Mouse (Mus musculus) limb, embryonic 10.5 days (tissue): Measurements from ENCODE around the gene Kif26b. TPM values are rescaled to one million over a fixed set of nuclear protein-coding genes. Genes with fewer than 3 reads are reported as not detected.

Source experiments
- DNase-seq: peaks from one replicate; pipeline ENCODE4 v3.0.0-alpha.2; 2017; ENCODE audit warnings: low spot score
- H3K27ac ChIP-seq: fragments of 300-500 bp; sonication (generic); 2 replicates; pipeline ENCODE4 v1.5.1; 2016; ENCODE audit warnings: mild to moderate bottlenecking
- H3K27me3 ChIP-seq: fragments of 300-500 bp; sonication (generic); 2 replicates; pipeline ENCODE4 v1.6.1; 2016; ENCODE audit warnings: low read depth, mild to moderate bottlenecking; ENCODE audit not compliant: poor library complexity, severe bottlenecking
- H3K36me3 ChIP-seq: fragments of 300-500 bp; sonication (generic); 2 replicates; pipeline ENCODE4 v1.6.1; 2016; ENCODE audit warnings: mild to moderate bottlenecking, moderate library complexity
- H3K4me1 ChIP-seq: fragments of 300-500 bp; sonication (generic); 2 replicates; pipeline ENCODE4 v1.6.1; 2016
- H3K4me3 ChIP-seq: fragments of 300-500 bp; sonication (generic); 2 replicates; pipeline ENCODE4 v1.5.1; 2016; ENCODE audit warnings: mild to moderate bottlenecking, moderate library complexity
- H3K9me3 ChIP-seq: fragments of 300-500 bp; sonication (generic); replicated peaks from 2 replicates; pipeline ENCODE4 v1.6.1; 2016; ENCODE audit warnings: mild to moderate bottlenecking
- WGBS: fragments of 180-500 bp; shearing (Covaris S2); methylation state at CpG from one replicate; pipeline ENCODE4 v1.1.7; 2016; 5-methylcytosine and 5-hydroxymethylcytosine counted together
- polyA plus RNA-seq: library from polyadenylated mRNA; unstranded; fragments of >200 nt; fragmentation: Nextera tagmentation; extraction: Ambion mirVana; gene quantifications from 2 replicates; pipeline ENCODE4 v1.2.1, GENCODE M21; 2016

Gene Kif26b
- polyA plus RNA-seq: 18.4 and 24.8 TPM in 2 replicates

DNA sequence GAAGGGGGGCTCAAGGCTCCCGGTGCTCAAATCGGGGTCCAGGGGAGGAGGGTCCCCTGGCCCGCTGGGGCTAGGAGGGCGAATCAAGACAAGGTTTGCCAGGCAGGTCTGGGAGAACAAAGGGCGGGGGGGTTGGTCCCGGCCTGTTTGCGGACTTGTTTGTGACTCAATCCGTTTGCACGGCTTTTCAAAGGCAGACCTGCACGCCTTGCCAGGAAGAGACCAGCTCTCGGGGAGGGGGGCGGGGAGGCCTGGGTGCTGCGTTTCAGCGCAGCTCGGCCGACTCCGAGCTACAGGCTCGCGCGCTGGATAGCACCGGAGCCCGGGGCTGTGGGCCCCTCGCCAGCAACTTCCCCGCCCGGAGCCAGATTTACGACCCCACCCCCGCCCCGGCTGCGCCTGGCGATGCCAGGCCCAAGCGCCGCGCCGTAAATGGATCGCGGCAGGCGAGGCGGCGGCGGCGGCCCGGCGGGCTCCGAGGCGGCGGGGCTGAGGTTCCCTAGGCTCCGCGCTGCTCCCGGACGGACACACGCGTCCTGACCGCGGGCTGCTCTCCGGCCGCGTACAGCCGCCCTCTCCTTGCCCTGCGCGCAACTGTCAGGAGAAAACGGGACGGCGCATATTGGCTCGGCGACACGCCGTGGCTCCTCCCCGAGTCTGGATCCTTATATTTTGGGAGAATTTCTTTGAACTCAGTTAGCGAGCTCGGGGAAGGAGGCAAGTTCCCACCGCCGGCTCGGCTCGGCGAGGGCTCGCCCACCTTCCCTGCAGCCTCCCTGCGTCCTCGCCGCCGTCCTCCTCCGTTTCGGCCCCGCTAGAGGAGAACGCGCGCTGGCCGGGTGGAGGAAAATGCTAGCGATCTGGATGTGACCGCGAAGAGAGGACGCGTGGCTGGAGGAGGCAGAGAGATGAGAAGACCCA is at the start of gene Kif26b:
Gene Kif26b, plus strand, starts transcription at position 695 of the 921 bp plus-strand sequence.
- peaks cover 55% of the 10 kb centered on the region for H3K4me1 ChIP-seq
- peak within 1 kb of the TSS; percentile 96 for H3K27ac ChIP-seq
- H3K4me3 ChIP-seq: peak within 1 kb of the TSS; percentile 90
- WGBS: under 1% methylated on average over 92 of the region's 92 CpGs
- H3K36me3 ChIP-seq: peaks cover 15% of the 10 kb centered on the region
- no peaks in the 10 kb centered on the region for H3K27me3 ChIP-seq
- DNase-seq: peak; percentile 84
- no peaks in the 10 kb centered on the region for H3K9me3 ChIP-seq

DNA sequence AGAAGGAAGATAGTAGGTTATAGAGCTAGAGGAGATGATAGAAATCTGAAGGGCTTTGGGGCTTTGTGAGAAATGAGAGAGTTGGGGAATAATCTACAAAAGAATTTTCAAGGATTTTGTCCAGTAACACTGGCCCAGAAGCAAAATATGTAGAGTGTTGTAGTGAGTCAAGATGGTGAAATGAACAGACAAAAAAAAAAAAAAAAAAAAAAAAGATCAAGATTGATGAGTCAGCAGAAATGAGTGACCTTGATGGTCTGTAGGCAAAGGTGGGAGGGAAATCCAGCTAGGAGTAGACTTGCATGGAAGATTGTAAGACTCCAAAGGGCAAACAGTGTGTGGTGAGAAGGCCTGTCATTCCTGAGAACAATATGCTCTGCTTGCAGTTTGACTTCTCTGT is 45.1 kb upstream of the Kif26b start:
- Histone ChIP-seq H3K27ac (no peak overlapping the region), H3K9me3 (no peaks in the 10 kb centered on the region), H3K27me3 (no peaks in the 10 kb centered on the region), H3K36me3 (no peaks in the 10 kb centered on the region), H3K4me1 (peaks cover 3% of the 10 kb centered on the region; the same call in 1 of the 2 replicates), H3K4me3 (no peak overlapping the region)
- no peak for DNase-seq

DNA sequence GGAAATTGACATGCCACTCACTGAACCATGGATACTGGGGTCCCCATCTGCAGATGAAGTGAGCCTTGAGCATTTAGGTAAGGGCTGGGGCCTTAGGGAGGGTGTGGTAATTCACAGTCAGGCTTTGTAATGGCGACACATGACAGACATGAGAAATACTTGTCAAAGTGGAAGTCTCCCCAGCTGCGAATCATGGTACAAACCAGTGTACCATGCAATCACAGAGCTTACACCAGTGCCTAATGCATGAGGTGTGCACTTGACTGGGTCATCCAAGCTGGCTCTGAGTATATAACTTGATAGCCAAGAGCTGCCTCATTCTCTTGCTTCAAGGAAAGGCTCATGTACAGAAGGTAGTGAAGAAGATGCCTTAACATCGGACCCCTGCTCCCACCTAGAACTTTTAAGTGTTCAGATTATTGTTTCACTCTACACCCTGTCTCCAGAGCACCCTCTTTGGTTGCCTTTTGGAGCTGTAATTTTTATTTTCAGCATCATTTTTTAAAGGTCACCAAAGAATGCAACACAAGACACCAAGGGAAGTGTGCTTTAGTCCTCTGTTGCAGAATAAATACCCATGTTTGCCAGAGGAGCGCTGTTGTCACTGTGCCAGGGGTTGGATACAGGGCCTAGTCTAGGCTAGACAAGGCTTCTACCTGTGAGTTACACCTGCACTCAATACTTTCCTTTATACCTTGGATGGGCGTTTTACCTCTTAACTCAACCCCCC is 43.6 kb upstream of the Kif26b start:
- no peaks in the 10 kb centered on the region for H3K9me3 ChIP-seq
- DNase-seq: no peak
- H3K36me3 ChIP-seq: no peaks in the 10 kb centered on the region
- no peak overlapping the region for H3K27ac ChIP-seq
- H3K4me3 ChIP-seq: no peak overlapping the region
- peaks cover 9% of the 10 kb centered on the region for H3K4me1 ChIP-seq
- 86% methylated on average over 5 of the region's 5 CpGs for WGBS
- no peaks in the 10 kb centered on the region for H3K27me3 ChIP-seq

DNA sequence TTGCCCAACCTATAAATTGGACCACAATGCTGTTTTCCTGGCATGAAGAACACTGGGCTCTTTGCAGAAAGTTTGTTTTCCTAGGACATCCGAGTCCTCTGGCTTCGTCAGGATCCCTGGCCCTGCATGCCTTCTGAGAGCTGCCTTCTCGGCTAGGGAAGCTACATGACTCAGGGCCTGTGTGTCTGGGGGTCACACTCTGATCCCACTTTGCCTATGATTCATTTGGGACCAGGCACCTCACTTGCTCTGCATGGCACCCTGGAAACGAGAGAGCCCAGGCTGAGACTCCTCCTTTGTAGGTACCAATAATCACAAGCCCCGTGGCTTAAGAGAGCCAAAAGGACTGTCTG is 43.1 kb upstream of the Kif26b start:
- Histone ChIP-seq H3K36me3 (no peaks in the 10 kb centered on the region), H3K27ac (no peak overlapping the region), H3K4me3 (no peak overlapping the region), H3K9me3 (no peaks in the 10 kb centered on the region), H3K4me1 (peaks cover 9% of the 10 kb centered on the region), H3K27me3 (no peaks in the 10 kb centered on the region)
- no peak for DNase-seq
- WGBS: 77% methylated on average over 5 of the region's 5 CpGs

DNA sequence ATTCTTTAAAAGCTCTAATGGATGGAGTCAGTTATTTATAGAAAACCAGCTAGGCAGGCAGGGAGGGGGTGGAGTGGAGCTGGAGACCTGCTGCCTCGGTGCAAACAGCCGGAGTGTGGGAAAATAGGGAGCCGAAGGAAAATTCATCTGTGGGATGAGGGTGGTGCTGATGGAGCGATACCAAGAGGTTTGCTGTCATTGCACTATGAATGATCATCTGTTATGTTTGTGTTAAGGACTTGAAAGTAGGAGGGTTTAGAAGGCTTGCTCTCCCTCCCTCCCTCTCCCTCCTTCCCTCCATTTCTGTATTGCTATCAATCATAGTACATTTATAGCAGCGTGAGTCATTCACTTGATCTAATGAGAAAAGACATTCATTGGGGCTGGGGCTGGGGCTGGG is 42.1 kb upstream of the Kif26b start:
- H3K27me3 ChIP-seq: no peaks in the 10 kb centered on the region
- WGBS: 88% methylated on average over 5 of the region's 5 CpGs
- H3K9me3 ChIP-seq: no peaks in the 10 kb centered on the region
- no peak for DNase-seq
- H3K27ac ChIP-seq: no peak overlapping the region
- peaks cover 9% of the 10 kb centered on the region for H3K4me1 ChIP-seq
- H3K36me3 ChIP-seq: no peaks in the 10 kb centered on the region
- H3K4me3 ChIP-seq: no peak overlapping the region

DNA sequence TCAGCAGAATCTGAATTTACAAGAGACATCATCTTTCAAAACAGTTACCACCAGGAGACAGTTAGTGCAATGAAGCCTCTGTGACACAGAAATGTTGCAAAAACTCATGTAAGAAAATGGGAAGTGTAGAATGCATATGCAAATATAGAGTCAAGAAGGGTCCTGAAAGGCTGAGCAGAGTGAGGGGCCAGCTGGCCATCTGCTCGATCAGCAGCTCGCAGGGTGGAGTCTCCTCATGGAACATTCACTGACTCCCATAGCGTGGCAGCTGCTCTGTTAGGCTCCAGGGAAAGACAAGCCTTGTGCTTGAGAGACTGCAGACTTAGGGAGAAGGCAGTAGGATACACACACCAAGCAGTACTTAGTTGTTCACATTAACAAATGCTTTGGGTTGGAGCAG is 39.8 kb upstream of the Kif26b start:
- Histone ChIP-seq H3K9me3 (no peaks in the 10 kb centered on the region), H3K27me3 (no peaks in the 10 kb centered on the region), H3K4me1 (peaks cover 9% of the 10 kb centered on the region), H3K36me3 (no peaks in the 10 kb centered on the region), H3K4me3 (no peak overlapping the region), H3K27ac (0 out of 2 replicates have a peak overlapping the region, but pooled peaks have one; percentile 20)
- DNase-seq: no peak
- WGBS: 28% methylated on average over 3 of the region's 3 CpGs

DNA sequence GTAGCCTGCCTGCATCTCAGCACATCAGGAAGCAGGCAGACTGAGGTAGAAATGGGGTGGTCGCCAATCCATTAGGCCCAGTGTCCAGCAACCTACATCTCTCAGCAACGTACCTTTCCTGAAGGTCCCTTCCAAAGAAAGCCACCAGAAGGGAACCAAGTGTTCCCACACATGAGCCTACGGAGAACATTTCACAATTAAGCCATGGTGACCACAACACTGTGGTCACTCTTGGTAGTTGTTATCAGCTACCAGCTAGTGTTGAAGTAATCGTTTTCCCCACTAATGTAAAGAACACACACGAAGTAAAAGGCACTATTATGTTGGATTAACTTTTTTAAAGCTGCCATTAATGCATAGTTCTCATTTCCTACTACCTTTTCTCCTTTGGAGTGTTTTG is 37.2 kb upstream of the Kif26b start:
- Histone ChIP-seq H3K4me1 (peaks cover 9% of the 10 kb centered on the region), H3K9me3 (no peaks in the 10 kb centered on the region), H3K27ac (no peak overlapping the region), H3K27me3 (no peaks in the 10 kb centered on the region), H3K4me3 (no peak overlapping the region), H3K36me3 (no peaks in the 10 kb centered on the region)
- no peak for DNase-seq
- 91% methylated on average over 5 of the region's 5 CpGs for WGBS

DNA sequence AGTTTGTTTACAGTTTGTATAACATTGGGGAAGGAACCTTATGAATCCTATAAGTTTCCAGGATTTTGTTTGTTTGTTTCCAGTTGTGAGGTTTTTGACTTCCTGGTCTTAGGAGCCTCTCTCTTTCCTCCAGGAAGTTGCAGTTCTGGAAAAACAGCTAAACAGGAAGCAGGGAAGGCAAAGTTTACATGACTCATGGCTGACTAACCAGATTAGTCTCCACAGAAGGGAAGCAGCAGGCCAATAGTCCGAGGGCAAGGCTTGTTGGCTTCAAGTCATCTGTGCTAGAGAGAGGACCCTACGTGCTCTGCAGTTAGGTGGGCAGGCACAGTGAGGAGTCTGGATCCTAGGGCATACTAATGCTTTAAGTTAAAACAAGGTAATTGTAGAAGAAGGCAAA is 36.4 kb upstream of the Kif26b start:
- Histone ChIP-seq H3K4me3 (no peak overlapping the region), H3K9me3 (no peaks in the 10 kb centered on the region), H3K27ac (0 out of 2 replicates have a peak overlapping the region, but pooled peaks have one; percentile 14), H3K27me3 (no peaks in the 10 kb centered on the region), H3K4me1 (peaks cover 9% of the 10 kb centered on the region), H3K36me3 (no peaks in the 10 kb centered on the region)
- DNase-seq: no peak
- 83% methylated on average over 2 of the region's 2 CpGs for WGBS

DNA sequence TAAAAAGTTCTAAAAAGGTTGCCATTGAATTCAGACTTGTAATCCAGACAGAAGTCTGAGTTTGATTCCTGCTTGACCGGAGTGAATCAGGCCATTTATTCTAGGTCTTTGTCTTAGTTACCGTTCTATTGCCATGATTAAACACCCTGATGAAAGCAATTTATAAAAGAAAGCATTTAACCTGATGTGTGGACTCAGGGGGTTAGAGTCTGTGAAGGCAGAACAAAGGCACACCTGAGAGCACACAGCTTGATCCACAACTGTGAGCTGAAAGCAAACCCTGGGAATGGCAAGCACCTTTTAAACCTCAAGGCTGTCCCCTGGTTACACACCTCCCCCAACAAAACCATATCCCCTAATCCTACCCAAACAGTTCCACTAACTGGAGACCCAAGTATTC is 32.7 kb upstream of the Kif26b start:
- Histone ChIP-seq H3K9me3 (no peaks in the 10 kb centered on the region), H3K27me3 (no peaks in the 10 kb centered on the region), H3K4me3 (no peak overlapping the region), H3K27ac (no peak overlapping the region), H3K4me1 (no peaks in the 10 kb centered on the region), H3K36me3 (no peaks in the 10 kb centered on the region)
- DNase-seq: no peak
- WGBS: 77% methylated on average over 2 of the region's 2 CpGs

DNA sequence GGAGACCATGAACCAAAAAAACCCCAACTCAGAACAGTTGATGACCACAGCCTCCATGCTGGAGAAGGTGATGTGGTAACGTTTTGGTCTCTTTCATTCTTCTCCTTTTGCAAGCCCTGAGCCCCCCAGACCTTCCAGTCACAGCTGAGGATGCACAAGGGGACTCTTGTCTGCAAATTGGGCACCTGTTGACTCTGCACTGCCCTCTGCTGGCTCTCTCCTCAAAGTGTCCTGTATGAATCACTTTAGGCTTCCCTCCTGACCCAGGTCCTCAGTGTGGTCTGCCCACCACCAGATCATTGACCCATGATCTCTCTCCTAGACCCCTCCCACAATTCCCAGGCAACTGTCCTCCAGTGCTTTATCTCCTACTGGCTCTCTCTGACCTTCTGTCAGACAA is 32.1 kb upstream of the Kif26b start:
- WGBS: 54% methylated on average over 1 of the region's 1 CpGs
- no peak for DNase-seq

DNA sequence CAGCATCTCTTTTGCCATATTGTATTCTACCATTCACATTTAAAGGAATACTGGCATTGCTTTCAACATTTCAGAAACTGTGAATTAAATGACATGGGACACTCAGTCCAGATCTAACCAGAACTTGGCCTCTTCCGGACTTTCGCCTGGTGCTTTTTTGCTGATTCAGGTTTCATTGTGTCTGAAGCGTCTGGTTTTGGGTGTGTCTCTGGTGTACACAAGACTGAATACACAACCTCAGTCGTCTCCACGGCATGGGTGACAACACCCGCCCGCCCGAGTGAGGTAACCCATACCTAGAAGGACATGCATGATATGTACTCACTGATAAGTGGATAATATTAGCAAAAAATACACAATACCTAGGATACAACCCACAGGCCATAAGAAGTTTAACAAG is 22.0 kb upstream of the Kif26b start:
- no peaks in the 10 kb centered on the region for H3K27me3 ChIP-seq
- DNase-seq: no peak
- no peak overlapping the region for H3K27ac ChIP-seq
- no peaks in the 10 kb centered on the region for H3K36me3 ChIP-seq
- no peak overlapping the region for H3K4me3 ChIP-seq
- H3K4me1 ChIP-seq: no peaks in the 10 kb centered on the region
- no peaks in the 10 kb centered on the region for H3K9me3 ChIP-seq
- 94% methylated on average over 8 of the region's 8 CpGs for WGBS

More for the DNA sequence above, 32.1 kb upstream of the Kif26b start:
- H3K9me3 ChIP-seq: no peaks in the 10 kb centered on the region
- H3K36me3 ChIP-seq: no peaks in the 10 kb centered on the region
- no peak overlapping the region for H3K4me3 ChIP-seq
- no peak overlapping the region for H3K27ac ChIP-seq
- no peaks in the 10 kb centered on the region for H3K27me3 ChIP-seq
- no peaks in the 10 kb centered on the region for H3K4me1 ChIP-seq

DNA sequence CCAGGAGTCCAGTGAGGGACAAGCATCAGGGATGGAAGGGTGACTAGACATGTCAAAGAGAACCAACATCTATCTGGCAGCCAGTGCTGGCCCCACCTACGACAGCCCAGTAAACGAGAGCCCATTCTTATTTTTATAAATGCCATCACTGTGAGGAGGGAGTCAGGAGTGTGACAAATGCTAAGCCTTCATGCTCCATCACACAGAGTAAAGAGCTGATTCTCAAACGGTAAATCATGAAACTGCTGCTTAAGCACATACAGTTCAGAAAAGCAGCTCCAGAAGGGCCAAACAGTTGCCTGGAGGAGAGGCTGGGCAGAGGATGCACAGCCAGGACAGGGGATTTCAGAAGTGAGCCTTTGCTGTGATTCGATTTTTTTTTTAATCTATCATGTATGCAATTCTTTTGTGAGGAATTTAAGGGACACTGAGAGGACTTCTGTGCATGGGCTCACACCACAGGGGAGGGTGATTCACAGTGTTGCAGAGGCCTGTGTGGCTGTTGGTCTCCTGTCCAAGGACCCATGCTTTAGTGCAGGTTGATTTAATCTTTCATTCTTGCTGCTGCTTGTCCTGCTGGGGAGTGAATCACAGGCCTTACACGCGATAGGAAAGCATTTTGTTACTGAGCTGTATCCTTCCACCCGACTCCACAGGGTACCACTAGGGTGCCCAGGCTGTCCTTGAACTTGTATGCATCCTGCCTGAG is 16.4 kb upstream of the Kif26b start:
- no peak for DNase-seq
- WGBS: 66% methylated on average over 7 of the region's 7 CpGs
- no peak overlapping the region for H3K27ac ChIP-seq

DNA sequence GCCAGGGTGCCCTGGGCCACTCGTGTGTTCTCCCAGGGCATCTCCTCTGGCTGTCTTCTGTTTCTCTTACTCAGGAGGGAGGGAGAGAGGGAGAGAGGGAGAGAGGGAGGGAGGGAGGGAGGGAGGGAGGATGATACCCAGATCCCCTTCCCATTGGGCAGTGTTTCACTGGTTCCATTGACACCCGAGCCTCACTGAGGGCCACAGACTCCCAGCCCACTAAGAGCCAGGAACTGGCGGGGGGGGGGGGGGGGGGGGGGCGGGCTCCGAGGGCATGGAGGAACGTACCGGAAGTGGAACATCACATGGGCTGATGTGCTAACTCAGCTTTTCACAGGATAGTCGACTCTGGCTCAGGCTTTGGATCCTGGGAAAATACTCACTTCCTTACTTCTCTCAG is 15.0 kb upstream of the Kif26b start:
- no peak for DNase-seq
- 41% methylated on average over 7 of the region's 8 CpGs for WGBS
- peaks cover 17% of the 10 kb centered on the region for H3K4me1 ChIP-seq
- no peak overlapping the region for H3K4me3 ChIP-seq
- no peaks in the 10 kb centered on the region for H3K27me3 ChIP-seq
- no peaks in the 10 kb centered on the region for H3K9me3 ChIP-seq
- no peak overlapping the region for H3K27ac ChIP-seq
- no peaks in the 10 kb centered on the region for H3K36me3 ChIP-seq

More for the DNA sequence above, 16.4 kb upstream of the Kif26b start:
- H3K36me3 ChIP-seq: no peaks in the 10 kb centered on the region
- no peaks in the 10 kb centered on the region for H3K9me3 ChIP-seq
- no peaks in the 10 kb centered on the region for H3K27me3 ChIP-seq
- peaks cover 13% of the 10 kb centered on the region for H3K4me1 ChIP-seq
- no peak overlapping the region for H3K4me3 ChIP-seq
